Mouse (Mus musculus) embryo, embryonic 10 days (tissue): ENCODE data around the gene 9930104L06Rik.
"Not testable (repeated sequence)": the region's sequence is repeated elsewhere in the genome, so short reads cannot be mapped to it uniquely, and the experiment has no call there.

ENCODE experiments used
- DNase-seq: peaks from one replicate; pipeline ENCODE4 v3.0.0-alpha.2; 2015; ENCODE audit warnings: low spot score

9930104L06Rik gene

DNA sequence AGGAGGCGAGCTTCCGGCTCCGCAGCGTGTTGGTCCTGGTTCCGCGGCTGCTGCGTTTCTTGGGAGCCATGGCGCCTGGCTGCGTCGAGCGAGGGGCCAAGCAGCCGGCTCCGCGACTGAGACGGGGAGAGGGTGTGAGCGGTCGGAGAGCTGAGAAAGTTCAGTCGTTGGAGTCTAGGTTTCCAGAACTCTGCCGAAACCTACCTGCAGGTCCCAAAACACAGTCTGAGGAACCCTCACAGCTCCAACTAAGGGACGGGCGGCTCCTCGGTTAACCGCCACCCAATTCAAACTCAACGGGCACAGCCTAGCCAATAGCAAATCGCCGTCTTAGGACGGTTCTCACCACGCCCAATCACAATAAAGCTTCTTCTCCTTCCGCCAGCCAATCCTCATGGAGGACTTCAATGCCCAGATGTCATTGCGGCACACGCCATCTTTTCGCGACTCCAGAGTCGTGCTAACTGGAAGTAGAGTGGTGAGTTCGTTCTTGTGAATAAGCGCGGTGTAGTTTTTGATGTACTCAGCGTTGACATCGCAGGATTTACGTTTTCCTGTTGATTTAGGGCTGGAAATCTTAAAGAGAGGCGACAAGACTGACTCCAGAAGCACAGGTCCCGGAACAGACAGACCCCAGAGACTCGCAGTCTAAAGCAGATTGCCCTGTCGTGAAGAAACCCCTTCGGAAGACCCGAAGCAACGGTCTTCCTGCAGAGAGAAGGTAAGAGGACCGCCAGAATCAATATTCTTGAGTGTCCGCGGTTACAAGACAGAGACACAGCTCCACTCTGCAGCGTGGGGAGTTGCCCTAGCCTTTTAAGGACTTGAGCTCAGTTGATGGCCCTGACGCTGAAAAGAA lies at the start of gene 9930104L06Rik:
Gene 9930104L06Rik, plus strand, starts transcription at position 436 of the 859 bp plus-strand sequence.
- peak; percentile 100 for DNase-seq

DNA sequence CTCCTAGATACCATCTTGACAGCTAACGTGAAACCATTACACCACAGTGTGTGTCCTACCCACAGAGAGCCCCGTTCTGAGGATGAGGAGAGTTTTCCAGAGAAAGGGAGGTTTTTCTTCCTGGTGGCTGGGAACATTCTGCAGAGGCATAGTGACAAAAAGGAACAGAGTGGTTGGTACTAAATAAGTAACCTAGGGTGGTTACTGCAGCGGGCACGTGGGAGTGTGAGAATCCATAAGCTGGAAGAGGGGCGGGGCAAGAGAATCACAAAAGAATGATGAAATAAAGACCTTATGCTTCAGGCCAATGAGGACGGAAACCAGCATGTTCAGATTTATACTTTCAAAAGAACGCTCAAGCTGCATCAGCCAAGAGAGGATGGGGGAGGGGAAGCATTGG lies 48.1 kb upstream of the 9930104L06Rik start:
- DNase-seq = no peak

DNA sequence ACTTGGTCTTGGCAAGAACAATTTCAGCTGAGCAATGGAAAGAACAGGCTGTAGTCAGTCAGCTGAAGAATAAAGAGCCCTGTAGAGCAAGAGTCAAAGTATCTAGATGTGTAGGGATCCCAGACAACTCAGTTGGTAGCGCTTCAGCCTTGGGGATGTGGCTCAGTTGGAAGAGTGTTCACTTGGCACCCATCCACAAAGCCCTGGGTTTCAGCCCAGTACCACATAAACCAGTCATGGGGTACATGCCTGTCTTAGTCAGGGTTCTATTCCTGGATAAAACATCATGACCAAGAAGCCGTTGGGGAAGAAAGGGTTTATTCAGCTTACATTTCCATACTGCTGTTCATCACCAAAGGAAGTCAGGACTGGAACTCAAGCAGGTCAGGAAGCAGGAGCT lies 46.9 kb upstream of the 9930104L06Rik start:
- no peak for DNase-seq

DNA sequence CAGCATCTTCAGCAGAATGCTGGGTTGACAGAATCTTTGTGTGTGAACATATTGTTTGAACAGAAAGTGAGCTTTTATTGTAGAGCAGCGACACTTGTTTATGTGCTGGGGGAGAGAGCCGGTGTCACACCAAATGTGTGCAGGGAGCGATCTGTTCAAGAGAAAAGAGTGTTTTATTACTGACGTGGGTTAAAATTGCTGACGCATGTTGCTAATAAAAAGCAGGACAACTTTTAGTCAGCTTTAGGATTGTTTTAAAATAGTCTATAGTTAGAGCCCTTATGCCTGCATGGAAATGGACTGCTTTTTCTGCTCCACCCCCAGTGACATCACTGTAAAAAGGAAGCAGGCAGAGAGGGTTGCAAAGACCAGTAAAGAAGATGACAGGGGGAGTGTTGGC lies 46.0 kb upstream of the 9930104L06Rik start:
- DNase-seq = no peak

DNA sequence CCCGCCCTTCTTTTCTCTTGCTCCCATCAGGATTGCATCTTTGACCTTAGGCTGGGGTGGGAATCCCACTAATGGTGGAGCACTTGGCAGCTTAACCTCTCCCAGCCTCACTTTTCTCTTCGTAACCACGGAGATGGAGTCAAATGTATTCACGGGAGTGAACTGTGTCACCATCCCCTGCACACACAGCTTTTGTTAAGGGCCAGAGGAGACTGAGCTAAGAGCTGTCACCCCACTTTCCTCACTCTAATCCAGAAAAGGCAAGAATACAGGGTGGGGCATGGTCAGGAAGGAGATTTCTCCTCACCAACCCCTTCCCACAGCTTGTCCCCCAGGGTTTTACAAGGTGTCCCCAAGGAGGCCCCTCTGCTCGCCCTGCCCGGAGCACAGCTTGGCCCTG lies 43.1 kb upstream of the 9930104L06Rik start:
- no peak for DNase-seq

DNA sequence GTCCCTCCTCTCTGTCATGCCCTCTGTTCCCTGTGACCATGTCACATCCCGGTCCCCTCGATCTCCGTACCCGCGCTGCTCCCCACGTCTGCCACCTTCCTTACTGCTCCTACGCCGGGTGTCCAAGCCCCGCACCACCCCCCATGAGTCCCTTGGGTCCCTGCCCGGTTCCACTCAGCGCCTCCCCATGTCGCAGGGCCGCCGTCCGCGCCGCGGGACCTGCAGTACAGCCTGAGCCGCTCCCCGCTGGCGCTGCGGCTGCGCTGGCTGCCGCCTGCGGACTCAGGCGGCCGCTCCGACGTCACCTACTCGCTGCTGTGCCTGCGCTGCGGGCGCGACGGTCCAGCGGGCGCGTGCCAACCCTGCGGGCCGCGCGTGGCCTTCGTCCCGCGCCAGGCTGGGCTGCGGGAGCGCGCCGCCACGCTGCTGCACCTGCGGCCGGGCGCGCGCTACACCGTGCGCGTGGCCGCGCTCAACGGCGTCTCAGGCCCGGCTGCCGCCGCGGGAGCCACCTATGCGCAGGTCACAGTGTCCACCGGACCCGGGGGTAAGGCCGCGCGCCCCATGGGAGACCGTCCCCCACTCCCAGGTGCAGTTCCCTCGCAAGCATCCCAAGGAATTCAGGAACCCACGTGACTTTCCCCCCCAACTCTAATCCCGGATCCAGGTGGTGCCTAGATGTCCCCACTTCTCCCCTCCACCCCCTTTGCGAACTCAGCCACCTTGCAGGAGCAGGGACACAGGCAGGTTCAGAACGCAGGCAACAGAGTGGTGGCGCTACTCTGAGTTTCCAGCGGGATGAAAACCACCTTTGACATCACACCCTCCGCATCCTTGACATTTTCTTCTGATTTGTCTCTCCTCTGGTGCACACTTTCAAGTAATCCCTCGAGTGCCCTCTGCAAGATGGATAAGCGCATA lies 42.1 kb upstream of the 9930104L06Rik start:
- peak; percentile 50 for DNase-seq

DNA sequence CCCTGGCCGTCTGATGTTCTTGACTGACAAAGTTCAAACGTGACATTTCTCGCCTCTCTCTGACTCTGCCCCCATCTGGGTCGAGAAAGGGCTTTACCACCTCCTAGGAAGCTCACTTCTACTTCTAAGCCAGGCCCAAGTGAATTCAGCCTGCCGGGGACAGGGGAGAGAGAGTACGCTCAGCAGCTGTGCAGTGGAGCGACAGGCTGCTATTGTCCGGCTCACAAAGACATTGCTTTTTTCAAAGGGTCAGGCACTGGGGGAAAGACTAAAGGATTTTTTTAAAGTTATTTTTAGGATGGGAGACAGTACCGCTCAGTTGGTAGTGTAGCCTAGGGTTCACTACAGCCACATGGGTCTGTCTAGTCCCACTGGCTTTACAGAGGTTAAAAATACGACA lies 38.4 kb upstream of the 9930104L06Rik start:
- DNase-seq = peak; percentile 72

DNA sequence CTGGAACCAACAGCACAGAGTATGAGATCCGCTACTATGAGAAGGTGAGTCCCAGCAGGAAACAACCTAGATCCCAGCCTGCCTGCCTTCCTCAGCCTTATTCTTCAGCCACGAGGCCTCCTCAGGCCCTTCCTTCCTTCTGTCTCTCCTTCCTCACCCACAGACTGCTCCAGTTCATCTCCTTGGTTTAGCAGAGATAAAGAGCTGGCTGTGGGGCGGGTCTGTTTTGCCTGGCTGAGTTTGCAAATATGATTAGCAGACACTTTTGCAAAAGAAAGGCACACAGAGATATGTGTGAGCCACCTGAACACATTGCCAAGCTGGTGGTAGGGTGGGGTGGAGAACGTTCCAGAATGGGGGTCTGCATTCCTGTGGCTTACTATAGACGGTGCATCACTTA lies 36.9 kb upstream of the 9930104L06Rik start:
- DNase-seq = no peak

DNA sequence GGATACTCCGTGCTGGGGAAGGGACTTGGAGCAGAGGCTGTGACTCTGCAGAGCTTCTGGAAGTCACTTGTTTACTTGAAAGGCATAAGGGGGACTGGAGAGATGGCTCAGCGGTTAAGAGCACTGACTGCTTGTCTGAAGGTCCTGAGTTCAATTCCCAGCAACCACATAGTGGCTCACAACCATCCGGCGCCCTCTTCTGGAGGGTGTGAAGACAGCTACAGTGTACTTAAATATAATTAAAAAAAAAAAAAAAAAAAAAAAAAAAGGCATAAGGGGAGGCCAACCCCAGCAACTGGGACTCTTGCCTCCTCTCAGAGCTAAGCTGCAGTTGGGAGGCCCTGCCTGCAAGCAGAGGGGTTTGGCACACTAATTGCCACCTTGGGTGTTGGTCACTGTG lies 31.4 kb upstream of the 9930104L06Rik start:
- peak; percentile 36 for DNase-seq

DNA sequence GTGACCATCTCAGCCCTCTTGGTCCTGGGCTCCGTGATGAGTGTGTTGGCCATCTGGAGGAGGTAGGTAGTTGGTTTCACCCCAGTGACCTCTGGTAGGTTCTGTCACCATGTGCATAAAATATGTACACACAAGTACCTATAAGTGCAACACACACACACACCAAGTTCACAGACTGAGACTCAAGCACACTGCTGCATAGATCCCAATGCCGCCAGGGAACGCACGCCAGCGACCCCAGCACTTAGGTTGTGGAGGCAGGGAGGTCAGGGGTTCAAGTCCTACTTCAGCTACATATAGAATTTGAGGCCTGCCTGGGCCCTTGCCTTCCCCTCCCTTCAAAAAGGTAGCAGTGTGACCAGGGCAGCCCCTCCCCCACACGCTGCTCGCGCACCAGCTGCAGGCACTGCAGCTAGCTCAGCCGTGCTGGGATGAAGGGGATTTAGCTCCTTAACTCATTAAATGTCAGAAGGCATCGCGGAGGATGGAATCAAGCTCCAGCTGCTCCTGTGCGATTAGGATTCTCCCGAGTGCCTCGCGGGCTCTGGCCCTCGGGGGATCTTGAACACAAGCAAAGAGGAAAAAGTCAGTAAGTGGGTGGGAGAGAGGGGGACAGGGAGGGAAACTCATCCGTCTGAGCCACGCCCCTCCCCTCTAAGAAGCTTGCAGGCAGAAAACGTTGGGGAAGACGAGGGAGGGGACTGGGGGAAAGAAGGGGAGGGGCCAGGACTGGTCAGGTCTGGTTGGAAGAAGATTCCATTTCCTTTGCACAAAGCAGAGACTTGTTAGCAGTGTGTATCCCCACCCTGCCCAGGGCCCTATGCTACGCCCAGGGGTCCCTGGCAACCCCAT lies 30.7 kb upstream of the 9930104L06Rik start:
- DNase-seq = peak; percentile 84

DNA sequence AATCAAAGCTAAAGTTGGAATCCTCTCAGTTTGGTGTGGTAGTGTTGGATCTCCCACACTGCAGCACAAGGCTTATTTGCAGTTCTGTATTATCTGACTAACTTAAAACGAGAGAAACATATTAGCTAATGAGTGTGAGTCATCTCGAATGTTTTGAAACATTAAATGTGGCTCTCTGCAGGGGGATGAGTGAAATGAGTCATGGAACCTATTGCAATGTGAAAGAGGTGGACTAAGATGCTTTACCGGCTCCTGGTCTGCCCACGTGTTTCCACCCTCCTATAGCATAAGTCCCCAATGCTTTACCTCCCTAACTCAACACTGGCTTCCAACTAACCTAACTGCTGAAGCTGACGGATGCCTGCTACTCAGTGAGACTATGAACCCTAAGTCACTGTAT lies 8.7 kb upstream of the 9930104L06Rik start:
- DNase-seq = no peak

DNA sequence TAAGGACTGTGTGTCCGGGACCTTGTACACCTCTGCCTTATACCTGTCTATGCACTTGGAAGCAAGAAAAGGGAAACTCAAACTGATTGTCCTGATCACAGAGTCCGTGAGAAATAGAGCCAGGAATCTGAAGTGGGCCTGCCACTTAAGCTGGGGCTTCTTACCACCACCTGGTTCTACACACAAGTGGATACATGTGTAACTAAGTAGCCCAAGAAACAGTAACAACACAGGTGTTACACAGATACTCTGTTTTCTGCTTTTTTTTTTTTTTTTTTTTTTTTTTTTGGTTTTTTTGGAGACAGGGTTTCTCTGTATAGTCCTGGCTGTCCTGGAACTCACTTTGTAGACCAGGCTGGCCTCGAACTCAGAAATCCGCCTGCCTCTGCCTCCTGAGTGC lies 2.4 kb downstream of the 9930104L06Rik start, which contains the start of gene Cdca8:
Gene Cdca8, minus strand, starts transcription at position 101 of the 400 bp plus-strand sequence.
- DNase-seq = not testable (repeated sequence)

DNA sequence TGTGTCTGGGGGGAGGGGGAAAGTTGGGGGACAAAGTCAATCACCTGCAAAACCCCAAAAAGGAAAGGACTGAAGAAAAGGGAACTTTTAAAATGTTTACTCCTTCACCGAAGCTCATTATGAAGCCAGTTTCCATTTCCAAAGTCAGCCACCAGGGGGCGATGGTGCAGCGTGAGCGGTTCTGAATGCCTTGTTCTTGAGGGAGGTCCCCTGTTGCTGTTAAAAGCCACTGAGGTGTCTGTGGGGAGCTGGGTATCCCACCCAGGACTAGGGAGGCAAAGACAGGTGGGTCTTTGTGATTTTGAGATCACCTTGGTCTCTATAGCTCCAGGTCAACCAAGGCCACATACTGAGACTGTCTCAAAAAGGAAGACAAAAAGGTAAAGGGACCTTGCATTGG lies 6.2 kb downstream of the 9930104L06Rik start:
- DNase-seq = peak; percentile 90

DNA sequence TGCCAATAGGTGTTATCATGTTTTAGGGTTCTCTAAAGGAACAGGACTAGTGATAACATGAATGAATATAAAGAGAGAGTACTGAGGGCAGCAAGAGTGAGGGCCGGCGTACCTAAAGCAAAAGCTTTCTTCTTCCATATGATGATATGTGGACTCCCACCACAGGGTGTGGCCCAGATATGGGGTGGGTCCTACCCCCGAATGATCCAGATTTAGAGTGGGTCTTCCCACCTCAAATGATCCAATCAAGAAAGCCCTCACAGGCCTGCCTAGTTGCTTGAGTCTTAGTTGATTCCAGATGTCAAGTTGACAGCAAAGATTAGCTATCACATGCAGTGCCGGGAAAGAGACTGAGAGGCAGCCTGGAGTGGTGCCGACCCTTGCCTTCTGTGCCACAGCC lies 6.9 kb downstream of the 9930104L06Rik start:
- DNase-seq = no peak

DNA sequence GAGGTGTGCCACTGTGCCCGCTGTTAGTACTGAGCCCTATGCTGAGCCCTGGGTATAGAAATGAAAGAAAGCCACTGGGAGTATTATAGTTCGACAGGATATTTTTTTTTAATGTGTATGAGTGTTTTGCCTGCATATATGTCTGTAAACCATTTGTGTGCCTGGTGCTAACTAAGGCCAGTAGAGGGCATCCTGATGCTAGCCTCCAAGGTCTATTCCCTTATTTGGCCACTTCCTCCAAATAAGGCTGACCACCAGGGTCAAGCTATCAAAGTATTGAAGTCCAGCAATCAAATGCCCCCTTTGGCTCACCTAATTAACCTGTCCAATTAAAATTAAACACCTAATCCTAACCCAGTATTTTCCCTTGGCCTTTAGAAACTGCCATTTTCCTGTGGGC lies 8.1 kb downstream of the 9930104L06Rik start:
- peak; percentile 66 for DNase-seq

DNA sequence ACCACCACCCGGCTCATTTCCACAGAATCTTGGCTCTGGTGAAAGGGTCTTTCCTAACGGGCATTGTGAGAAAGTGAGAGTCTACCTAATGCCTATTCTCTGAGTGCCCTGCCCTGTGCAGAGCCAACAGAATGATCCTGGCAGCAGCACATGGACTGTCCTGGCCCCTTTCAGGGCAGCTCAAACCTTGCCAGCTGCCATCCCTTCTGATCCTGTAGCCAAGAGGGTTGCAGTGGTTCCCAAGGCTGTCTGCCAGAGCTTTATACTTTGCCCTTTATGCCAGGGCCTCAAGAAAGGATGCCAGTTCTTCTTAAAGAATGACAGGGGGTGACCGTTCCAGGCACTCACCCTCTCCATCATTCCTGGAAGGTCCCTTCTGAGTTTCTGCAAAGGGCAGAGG lies 12.6 kb downstream of the 9930104L06Rik start:
- no peak for DNase-seq

DNA sequence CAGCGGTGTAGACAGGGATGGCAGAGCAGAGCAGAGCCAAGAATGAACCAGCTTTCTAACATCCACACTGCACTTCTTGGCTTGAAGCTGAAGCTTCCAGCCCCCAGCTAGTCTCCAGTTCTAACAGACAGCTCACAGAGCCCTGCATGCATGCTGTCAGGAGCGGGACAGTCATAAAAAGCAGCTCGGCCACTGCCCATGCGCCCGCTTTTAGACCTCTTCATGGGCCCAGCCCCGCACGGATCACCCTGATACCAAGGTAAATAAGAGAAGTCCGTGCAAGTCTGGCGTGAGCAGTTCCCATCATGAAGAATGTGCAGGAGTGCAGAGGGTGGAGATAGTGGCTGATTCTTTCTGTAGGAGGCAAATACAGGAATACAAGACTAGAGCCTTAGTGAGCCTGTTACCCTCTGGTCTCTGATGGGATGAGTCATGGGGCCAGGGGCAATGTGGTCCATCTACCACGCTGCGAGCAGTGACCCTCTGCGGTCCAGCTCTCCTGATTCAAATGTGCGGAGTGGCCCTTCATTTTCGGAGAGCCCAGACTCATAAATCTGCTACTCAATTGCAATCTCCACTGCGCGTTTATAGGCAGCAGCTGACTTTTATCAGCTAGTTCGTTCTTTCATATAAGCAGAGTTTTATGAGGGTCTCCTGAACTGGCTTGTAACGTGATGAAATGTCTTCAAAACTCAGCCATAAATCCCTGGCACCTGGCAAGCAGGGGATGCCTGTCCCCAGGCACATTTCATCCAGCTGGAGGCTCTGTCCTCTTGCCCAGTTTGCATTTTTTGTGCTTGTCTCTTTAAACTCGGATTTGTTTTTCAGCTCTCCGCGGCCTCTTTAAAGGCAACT lies 13.6 kb downstream of the 9930104L06Rik start:
- no peak for DNase-seq

DNA sequence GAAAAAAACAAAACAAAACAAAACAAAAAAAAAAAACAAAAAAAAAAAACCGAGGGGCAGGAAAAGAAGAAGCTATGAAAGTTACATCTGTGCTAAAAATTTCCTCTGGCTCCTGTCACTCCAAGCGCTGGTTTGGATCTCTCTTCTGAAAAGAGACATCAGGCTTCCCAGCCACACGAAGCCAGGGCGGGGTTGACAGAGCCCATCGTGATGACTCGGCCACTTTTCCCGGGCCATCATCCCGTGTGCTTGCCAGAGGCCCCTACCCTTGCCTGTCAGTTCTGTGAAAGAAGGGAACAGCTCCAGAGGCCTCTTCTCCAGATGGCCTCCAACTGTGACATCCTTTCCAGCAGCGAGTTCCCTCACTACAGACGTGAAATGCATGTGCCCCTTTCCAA lies 14.2 kb downstream of the 9930104L06Rik start:
- no peak for DNase-seq

DNA sequence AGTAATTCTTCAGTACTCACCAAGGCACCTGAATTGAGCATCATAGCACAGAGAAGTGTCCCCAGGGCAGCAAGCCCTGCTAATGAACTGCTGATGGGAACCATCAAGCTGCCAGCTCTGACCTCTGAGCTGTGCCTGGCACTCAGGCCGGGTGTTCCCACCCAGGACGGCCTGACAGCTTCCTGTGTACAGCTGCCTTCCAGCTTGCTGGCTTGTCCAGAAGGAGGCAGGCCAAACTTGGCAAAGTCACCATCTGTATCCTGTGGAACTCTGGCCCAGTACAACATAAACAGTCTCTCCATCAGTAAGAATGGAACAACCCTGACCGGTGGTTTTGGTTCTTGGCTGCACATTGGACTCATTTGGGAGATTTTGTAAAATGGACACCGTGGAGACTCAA lies 16.7 kb downstream of the 9930104L06Rik start:
- DNase-seq = no peak

DNA sequence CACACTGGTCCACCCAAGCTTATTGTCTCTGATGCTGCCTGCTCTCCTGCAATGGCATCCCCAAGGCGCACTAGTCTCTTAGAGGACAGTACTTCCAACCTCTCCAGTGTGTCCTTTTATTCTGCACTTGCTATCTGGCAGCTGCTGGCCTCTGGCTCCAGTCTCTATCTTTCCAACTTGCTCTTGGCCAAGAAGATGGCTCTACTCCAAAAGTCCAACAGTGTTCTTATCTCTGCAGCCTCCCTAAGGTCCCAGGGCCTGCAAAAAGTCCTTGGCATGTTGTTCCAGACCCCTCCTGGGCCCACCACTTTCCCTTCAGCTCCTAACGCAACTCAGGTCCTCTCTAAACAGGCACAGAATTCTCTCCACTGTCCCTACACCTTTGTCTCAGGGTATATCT lies 20.4 kb downstream of the 9930104L06Rik start:
- DNase-seq = no peak

DNA sequence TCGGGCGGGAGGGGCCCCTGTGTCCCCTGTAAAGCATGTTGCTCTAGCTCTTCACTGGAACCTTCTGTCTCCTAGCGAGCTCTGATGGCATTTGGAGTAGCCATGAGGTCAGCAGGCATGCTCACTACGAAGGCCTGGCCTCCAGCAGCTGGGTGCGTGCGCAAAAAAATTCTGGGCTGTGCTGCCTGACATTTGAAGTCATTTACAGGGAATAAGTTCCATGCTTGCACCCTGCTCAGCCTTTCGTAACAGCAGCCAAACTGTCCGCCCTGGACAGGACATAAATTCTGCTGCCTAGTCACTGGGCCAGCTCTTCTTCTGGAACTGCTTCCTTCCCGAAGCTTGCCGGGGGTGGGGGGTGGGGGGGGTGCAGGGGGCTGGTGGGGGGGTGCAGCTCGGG lies 22.2 kb downstream of the 9930104L06Rik start:
- DNase-seq = no peak
